Mouse (Mus musculus): ENCODE measurements around the gene Abhd14b.

- no peak for TF ChIP-seq CTCF (IDR thresholded peaks at IDR 0.05; ENCODE audit: low read depth, low read length)
- no peak for TF ChIP-seq POLR2A (IDR thresholded peaks at IDR 0.05; ENCODE audit: borderline replicate concordance, low read depth, low read length)
Measured at GRCm38 (mm10) chr9:106466721-106467120, 19.5 kb downstream of the Abhd14b start.

Data from bone marrow macrophage, adult 2 months (primary cell).